Mouse (Mus musculus) hindbrain, embryonic 16.5 days (tissue): ENCODE data around the gene Nr3c2. TPM values are rescaled to one million over a fixed set of nuclear protein-coding genes. Genes with fewer than 3 reads are reported as not detected.

Experiments
- ATAC-seq: fragments of 200-750 bp; cut with Nextera tagmentation; 2 replicates; pipeline ENCODE4 v1.8.0; 2017; ENCODE audit warnings: moderate TSS enrichment, moderate library complexity
- H3K27ac ChIP-seq: fragments of 300-500 bp; sonication (generic); 2 replicates; pipeline ENCODE4 v1.5.1; 2014; ENCODE audit warnings: low read depth, mild to moderate bottlenecking, control low read depth, low read length, moderate library complexity
- H3K27me3 ChIP-seq: fragments of 300-500 bp; sonication (generic); replicated peaks from 2 replicates; pipeline ENCODE4 v1.6.1; 2014; ENCODE audit warnings: low read length; ENCODE audit not compliant: control insufficient read depth, insufficient read depth
- H3K36me3 ChIP-seq: fragments of 300-500 bp; sonication (generic); 2 replicates; pipeline ENCODE4 v1.6.1; 2014; ENCODE audit warnings: mild to moderate bottlenecking, low read length, moderate library complexity, mixed read lengths; ENCODE audit not compliant: control insufficient read depth, insufficient read depth
- H3K4me1 ChIP-seq: fragments of 300-500 bp; sonication (generic); 2 replicates; pipeline ENCODE4 v1.6.1; 2014; ENCODE audit warnings: low read depth, low read length; ENCODE audit not compliant: control insufficient read depth, insufficient read depth
- H3K4me2 ChIP-seq: fragments of 300-500 bp; sonication (generic); 2 replicates; pipeline ENCODE4 v1.6.1; 2014; ENCODE audit warnings: mild to moderate bottlenecking, low read length, control low read depth, moderate library complexity
- H3K4me3 ChIP-seq: fragments of 300-500 bp; sonication (generic); 2 replicates; pipeline ENCODE4 v1.5.1; 2014; ENCODE audit warnings: mild to moderate bottlenecking, low read length, control low read depth, moderate library complexity
- H3K9ac ChIP-seq: fragments of 300-500 bp; sonication (generic); 2 replicates; pipeline ENCODE4 v1.6.1; 2014; ENCODE audit warnings: low read depth, mild to moderate bottlenecking, control low read depth, low read length, moderate library complexity
- H3K9me3 ChIP-seq: fragments of 300-500 bp; sonication (generic); 2 replicates; pipeline ENCODE4 v1.6.1; 2014; ENCODE audit warnings: mild to moderate bottlenecking, low read length, moderate library complexity; ENCODE audit not compliant: control insufficient read depth
- WGBS: fragments of 180-500 bp; shearing (Covaris S2); extraction: QIAGEN DNeasy Blood & Tissue Kit; methylation state at CpG from one replicate; pipeline ENCODE4 v1.1.7; 2014; 5-methylcytosine and 5-hydroxymethylcytosine counted together
- polyA plus RNA-seq: library from polyadenylated mRNA; unstranded; fragments of >200 nt; fragmentation: Nextera tagmentation; extraction: Ambion mirVana; gene quantifications from 2 replicates; pipeline ENCODE4 v1.2.1, GENCODE M21; 2015

Gene Nr3c2
- polyA plus RNA-seq, 1 experiment from 2014 or later: 4.8 TPM

DNA sequence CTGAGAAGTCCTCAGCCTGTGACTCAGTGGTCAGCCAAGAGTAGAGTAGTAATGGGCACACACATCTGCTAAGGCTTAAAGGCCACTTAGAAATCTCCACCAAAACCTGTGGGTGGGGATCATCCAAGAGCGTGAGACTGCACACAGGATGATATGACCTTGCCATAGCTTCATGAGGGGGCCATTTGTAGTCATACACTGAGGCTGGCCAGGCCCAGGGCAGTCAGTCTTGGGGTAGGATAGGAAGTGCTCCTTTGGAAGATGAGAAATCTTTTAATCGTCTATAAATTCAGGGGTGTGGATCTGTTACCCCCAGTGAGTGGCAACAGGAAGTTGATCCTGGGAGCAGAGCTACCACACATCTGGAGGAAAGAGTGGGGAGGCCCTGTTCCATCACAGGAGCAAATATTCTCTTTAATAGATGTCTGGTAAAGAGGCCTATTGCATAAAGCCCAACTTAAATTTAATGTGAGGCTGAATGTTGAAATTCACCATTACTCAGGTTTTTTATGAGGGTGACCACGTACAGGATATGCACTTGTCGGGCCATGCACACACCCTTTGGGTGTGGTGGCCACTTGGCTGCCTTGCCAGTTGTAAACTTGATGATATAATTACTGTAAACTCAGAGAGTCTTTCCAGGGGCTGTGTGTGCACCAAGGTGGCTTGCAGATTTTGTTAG is 270.7 kb downstream of the Nr3c2 start:
- Histone ChIP-seq H3K9ac (no peak overlapping the region), H3K4me2 (no peak overlapping the region), H3K9me3 (no peaks in the 10 kb centered on the region), H3K36me3 (no peaks in the 10 kb centered on the region), H3K4me3 (no peak overlapping the region), H3K27me3 (no peaks in the 10 kb centered on the region), H3K27ac (no peak overlapping the region), H3K4me1 (no peaks in the 10 kb centered on the region)
- WGBS: 83% methylated on average over 4 of the region's 4 CpGs
- ATAC-seq: no peak

DNA sequence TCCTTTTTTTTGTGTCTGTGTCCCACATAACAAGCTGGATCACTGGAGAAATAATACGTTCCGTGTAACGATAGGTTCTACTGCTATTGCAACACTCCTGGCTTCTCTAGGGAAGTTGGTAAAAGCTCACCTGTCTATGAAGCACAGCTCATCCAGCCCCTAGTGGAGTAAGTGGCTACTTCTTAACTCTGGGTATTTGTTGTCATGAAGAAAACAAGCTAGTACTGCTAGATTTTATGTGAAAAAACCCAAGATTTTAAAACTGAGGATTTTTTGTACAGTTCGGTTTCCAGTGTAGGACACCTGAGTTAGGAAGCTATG is 271.2 kb downstream of the Nr3c2 start:
- no peak overlapping the region for H3K9ac ChIP-seq
- no peak overlapping the region for H3K27ac ChIP-seq
- ATAC-seq: no peak
- no peaks in the 10 kb centered on the region for H3K4me1 ChIP-seq
- H3K9me3 ChIP-seq: no peaks in the 10 kb centered on the region
- H3K27me3 ChIP-seq: no peaks in the 10 kb centered on the region
- no peak overlapping the region for H3K4me2 ChIP-seq
- H3K4me3 ChIP-seq: no peak overlapping the region
- 98% methylated on average over 4 of the region's 4 CpGs for WGBS
- H3K36me3 ChIP-seq: no peaks in the 10 kb centered on the region

DNA sequence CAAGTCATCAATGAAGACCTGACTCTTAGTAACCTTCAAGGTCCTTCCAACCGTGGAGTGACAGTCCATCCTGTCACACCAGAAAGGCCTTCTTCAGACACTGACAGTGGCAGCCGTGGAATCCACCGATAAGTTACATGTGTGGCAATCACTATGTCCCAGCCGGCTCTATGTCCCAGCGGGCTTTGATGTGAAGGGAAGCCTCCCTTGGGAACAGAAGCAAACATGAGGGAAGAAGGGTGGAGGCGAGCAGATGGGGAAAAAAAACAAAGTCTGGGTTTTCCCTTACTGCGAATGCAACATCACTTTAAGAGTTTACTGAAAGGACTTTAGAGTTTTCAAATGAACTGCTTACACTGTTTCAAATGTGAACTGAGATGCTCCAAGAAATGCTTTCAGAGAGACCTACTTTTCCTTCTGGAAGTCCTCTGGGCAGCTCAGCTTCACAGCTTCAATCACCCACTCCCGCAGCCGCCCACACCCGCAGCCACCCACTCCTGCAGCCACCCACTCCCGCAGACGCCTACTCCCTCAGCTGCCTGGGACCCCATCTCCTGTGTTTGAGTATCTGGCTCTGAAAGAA is 273.9 kb downstream of the Nr3c2 start:
- Histone ChIP-seq H3K9ac (no peak overlapping the region), H3K36me3 (no peaks in the 10 kb centered on the region)
- 74% methylated on average over 12 of the region's 12 CpGs for WGBS

DNA sequence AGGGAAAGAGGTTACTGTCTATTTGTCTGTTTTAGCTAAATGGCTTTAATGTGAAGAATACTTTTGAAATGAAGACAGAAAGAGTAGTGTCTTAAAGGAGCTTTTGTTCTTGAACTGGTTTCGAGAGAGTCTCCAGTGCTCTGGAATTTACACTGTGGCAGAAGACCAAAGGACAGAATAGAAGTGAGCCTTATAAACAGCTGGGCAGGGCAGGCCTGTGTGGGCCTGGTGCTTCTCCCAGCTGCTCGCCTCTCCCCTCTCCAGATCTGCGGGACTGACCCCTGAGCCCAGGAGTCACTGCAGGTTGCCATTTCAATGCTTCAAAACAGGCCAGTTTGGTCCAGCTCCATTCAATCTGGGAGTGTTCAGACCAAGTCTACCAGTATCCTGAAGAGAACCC is 274.5 kb downstream of the Nr3c2 start:
- Histone ChIP-seq H3K36me3 (no peaks in the 10 kb centered on the region), H3K9me3 (no peaks in the 10 kb centered on the region), H3K27me3 (no peaks in the 10 kb centered on the region), H3K9ac (no peak overlapping the region), H3K4me1 (no peaks in the 10 kb centered on the region), H3K27ac (no peak overlapping the region), H3K4me3 (no peak overlapping the region), H3K4me2 (no peak overlapping the region)
- WGBS: 54% methylated on average over 3 of the region's 3 CpGs
- no peak for ATAC-seq

More for the DNA sequence above, 273.9 kb downstream of the Nr3c2 start:
- Histone ChIP-seq H3K4me1 (no peaks in the 10 kb centered on the region), H3K27me3 (no peaks in the 10 kb centered on the region), H3K4me2 (no peak overlapping the region), H3K27ac (no peak overlapping the region), H3K4me3 (no peak overlapping the region), H3K9me3 (no peaks in the 10 kb centered on the region)
- no peak for ATAC-seq

DNA sequence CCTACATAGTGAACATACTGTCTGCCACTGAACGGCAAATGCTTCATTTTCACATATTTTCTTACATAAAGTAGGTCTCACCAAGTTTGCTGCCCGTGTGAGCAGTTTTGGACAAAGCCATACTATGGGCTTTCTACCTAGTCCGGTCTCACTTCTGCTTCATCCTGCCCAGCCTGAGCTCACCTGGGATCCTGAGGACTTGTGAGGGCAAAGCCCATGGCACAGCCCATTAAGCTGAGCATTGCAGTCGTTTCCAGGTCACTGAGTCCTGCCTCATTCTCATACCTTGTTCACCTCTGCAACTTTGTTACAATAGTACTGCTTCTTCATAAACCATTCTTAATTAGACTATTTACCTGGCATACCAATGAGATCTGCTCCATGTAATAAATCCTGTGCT is 276.2 kb downstream of the Nr3c2 start:
- Histone ChIP-seq H3K4me3 (no peak overlapping the region), H3K27me3 (no peaks in the 10 kb centered on the region), H3K4me2 (no peak overlapping the region), H3K9me3 (no peaks in the 10 kb centered on the region), H3K4me1 (no peaks in the 10 kb centered on the region), H3K36me3 (no peaks in the 10 kb centered on the region), H3K9ac (no peak overlapping the region), H3K27ac (no peak overlapping the region)
- no peak for ATAC-seq
- WGBS: 84% methylated on average over 4 of the region's 4 CpGs

DNA sequence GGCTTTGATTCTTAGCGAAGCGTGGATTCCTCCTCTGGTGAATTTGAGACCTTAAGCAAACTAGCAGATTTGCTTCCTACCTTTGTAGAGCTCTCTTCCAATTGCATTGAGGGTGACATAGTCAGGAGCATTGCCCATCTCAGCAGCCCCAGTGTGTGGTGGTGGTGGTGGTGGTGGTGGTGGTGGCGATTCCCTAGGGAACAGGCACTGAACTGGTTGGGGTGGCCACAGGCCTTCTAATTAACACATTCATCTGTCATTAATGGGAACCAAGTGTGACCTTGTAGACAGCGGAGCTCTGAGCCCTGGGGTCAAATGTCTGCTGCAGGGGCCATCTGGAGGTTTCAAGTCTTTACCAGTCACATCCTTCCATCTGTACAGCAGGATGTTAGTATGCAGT is 277.1 kb downstream of the Nr3c2 start:
- Histone ChIP-seq H3K36me3 (no peaks in the 10 kb centered on the region), H3K9me3 (no peaks in the 10 kb centered on the region), H3K9ac (no peak overlapping the region), H3K4me1 (no peaks in the 10 kb centered on the region), H3K4me3 (no peak overlapping the region), H3K27me3 (no peaks in the 10 kb centered on the region), H3K27ac (no peak overlapping the region), H3K4me2 (no peak overlapping the region)
- WGBS: 78% methylated on average over 4 of the region's 4 CpGs
- ATAC-seq: no peak

DNA sequence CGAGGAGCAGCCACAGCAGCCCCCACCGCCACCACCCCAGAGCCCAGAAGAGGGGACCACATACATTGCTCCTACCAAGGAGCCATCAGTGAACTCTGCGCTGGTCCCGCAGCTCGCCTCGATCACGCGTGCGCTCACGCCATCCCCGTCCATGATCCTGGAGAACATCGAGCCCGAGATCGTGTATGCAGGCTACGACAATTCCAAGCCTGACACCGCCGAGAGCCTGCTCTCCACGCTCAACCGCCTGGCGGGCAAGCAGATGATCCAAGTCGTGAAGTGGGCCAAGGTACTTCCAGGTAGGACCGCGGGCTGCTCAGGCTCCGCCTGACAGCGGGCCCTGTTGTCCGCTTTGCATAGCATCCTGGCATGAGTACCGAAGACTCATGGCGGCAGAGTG is 286.6 kb downstream of the Nr3c2 start:
- no peaks in the 10 kb centered on the region for H3K27me3 ChIP-seq
- H3K36me3 ChIP-seq: no peaks in the 10 kb centered on the region
- no peak overlapping the region for H3K4me2 ChIP-seq
- ATAC-seq: no peak
- peaks cover 2% of the 10 kb centered on the region; the same call in 1 of the 2 replicates for H3K4me1 ChIP-seq
- 95% methylated on average over 28 of the region's 28 CpGs for WGBS
- no peak overlapping the region for H3K4me3 ChIP-seq
- H3K27ac ChIP-seq: no peak overlapping the region
- H3K9me3 ChIP-seq: no peaks in the 10 kb centered on the region
- H3K9ac ChIP-seq: no peak overlapping the region

DNA sequence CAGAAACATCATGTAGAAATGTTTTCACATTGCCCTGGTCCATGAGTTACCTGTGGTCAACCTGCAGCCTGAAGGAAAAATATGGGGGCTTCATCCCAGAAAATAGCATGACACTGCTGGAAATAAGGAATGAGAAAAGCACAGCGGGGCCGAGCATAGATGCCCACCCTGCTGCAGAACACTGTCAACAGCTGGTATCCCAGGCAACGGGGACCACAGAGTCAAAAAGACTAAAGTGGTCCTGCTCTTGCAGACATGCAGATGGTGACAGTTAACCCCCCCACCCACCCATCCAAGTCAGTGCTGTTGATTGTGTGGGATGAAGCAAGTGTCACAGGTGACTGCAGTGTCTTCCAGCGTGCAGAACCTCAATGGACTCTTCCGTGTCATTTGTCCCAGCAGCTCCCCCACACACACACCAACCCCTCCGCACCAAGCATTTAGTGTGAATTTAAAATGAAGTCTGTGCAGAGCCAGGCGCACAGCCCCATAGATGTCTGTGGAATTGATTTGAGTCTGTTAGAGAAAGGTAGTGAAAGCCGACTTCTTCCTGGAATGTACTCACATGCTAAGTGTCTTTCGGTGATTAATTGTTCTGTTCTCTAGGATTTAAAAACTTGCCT is 287.8 kb downstream of the Nr3c2 start:
- peak; percentile 64; the same call in 1 of the 2 replicates for ATAC-seq
- no peak overlapping the region for H3K9ac ChIP-seq
- WGBS: 61% methylated on average over 9 of the region's 9 CpGs
- H3K4me2 ChIP-seq: no peak overlapping the region
- H3K27ac ChIP-seq: no peak overlapping the region
- H3K4me3 ChIP-seq: no peak overlapping the region
- H3K4me1 ChIP-seq: peaks cover 2% of the 10 kb centered on the region; the same call in 1 of the 2 replicates
- H3K36me3 ChIP-seq: no peaks in the 10 kb centered on the region
- H3K9me3 ChIP-seq: no peaks in the 10 kb centered on the region
- H3K27me3 ChIP-seq: no peaks in the 10 kb centered on the region

DNA sequence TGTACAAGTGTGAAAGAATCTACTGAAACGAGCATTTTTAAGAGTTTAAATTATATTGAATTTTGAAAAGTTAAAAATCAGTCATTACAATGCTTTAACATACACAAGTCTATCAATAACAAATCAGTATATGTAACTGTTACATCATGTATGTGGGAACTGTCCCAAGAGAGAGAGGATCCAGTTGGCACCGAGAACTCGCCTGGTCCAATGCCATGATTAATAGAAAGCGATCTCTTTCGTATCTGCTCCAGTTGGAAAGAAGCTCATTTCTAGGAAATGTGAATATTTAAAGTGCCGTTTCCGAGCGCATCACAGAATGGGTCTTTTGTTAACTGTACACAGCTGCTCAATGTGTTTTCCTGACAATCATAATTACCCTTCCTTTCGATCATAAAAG is 288.5 kb downstream of the Nr3c2 start:
- no peaks in the 10 kb centered on the region for H3K36me3 ChIP-seq
- WGBS: 48% methylated on average over 9 of the region's 9 CpGs
- no peaks in the 10 kb centered on the region for H3K9me3 ChIP-seq
- H3K9ac ChIP-seq: no peak overlapping the region
- no peak overlapping the region; the same call in 1 of the 2 replicates for H3K4me2 ChIP-seq
- H3K4me3 ChIP-seq: no peak overlapping the region
- ATAC-seq: no peak
- H3K27me3 ChIP-seq: no peaks in the 10 kb centered on the region
- no peak overlapping the region for H3K27ac ChIP-seq
- peaks cover 2% of the 10 kb centered on the region; the same call in 1 of the 2 replicates for H3K4me1 ChIP-seq
